Mouse (Mus musculus) spleen, postnatal 14 days (tissue): ENCODE data around the gene Klhl8.

Source experiments
- DNase-seq, 2 experiments: peaks; one replicate each; pipeline ENCODE4 v3.0.0; 2021 to 2022; ENCODE audit warnings: low spot score in 2 of 2

Klhl8 gene

GRCm38 (mm10) chr5:103813997-103814542 is 97.0 kb downstream of the Klhl8 start:
- no peak for DNase-seq

DNA sequence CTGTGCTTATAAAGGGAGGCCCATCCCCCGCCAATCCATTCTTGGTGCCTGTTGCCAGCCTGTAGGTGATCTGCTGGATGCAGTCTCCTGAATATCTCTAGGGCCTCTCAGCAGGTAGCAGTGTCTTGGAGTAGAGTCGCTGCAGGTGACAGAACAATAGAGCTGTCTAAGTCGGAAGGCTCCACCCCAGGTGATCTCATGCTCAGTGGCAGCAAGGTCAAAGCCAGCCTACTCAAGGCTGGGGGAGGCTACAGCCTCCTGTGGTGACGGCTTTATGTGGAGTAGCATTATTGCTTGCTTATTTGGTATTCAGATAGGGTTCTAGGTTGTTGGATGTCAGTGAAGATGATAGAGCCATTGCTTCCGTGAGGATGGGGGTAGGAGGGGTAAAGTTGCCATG is 97.8 kb downstream of the Klhl8 start:
- DNase-seq, result no peak
